Mouse (Mus musculus) hindbrain, postnatal 0 days (tissue): ENCODE data around the gene Stac. TPM values are rescaled to one million over a fixed set of nuclear protein-coding genes. Genes with fewer than 3 reads are reported as not detected.

Experiments
- ATAC-seq: fragments of 200-750 bp; cut with Nextera tagmentation; 2 replicates; pipeline ENCODE4 v1.8.0; 2017; ENCODE audit warnings: mild to moderate bottlenecking, moderate TSS enrichment, moderate library complexity
- DNase-seq: peaks from one replicate; pipeline ENCODE4 v3.0.0-alpha.2; 2015; ENCODE audit warnings: low spot score
- H3K27ac ChIP-seq: fragments of 300-500 bp; sonication (generic); 2 replicates; pipeline ENCODE4 v1.5.1; 2014; ENCODE audit warnings: mild to moderate bottlenecking
- H3K27me3 ChIP-seq: fragments of 300-500 bp; sonication (generic); 2 replicates; pipeline ENCODE4 v1.6.1; 2014; ENCODE audit warnings: low read length, mixed read lengths; ENCODE audit not compliant: insufficient read depth
- H3K36me3 ChIP-seq: fragments of 300-500 bp; sonication (generic); 2 replicates; pipeline ENCODE4 v1.6.1; 2014; ENCODE audit warnings: low read length, mixed read lengths; ENCODE audit not compliant: insufficient read depth
- H3K4me1 ChIP-seq: fragments of 300-500 bp; sonication (generic); 2 replicates; pipeline ENCODE4 v1.6.1; 2014; ENCODE audit warnings: antibody characterized with exemption, low read length, mixed read lengths; ENCODE audit not compliant: insufficient read depth
- H3K4me2 ChIP-seq: fragments of 300-500 bp; sonication (generic); 2 replicates; pipeline ENCODE4 v1.6.1; 2014; ENCODE audit warnings: low read depth, mild to moderate bottlenecking, low read length, moderate library complexity, mixed read lengths
- H3K4me3 ChIP-seq: fragments of 300-500 bp; sonication (generic); 2 replicates; pipeline ENCODE4 v1.5.1; 2014; ENCODE audit warnings: low read length
- H3K9ac ChIP-seq: fragments of 300-500 bp; sonication (generic); replicated peaks from 2 replicates; pipeline ENCODE4 v1.6.1; 2014; ENCODE audit warnings: mild to moderate bottlenecking, low read length, moderate library complexity, mixed read lengths
- H3K9me3 ChIP-seq: fragments of 300-500 bp; sonication (generic); 2 replicates; pipeline ENCODE4 v1.6.1; 2016; ENCODE audit warnings: low read length, mixed read lengths
- CTCF ChIP-seq: IDR thresholded peaks from 2 replicates; pipeline ENCODE4 v1.5.1; 2016; ENCODE audit warnings: antibody characterized with exemption, control low read depth, low read depth
- WGBS: fragments of 180-500 bp; shearing (Covaris S2); extraction: QIAGEN DNeasy Blood & Tissue Kit; methylation state at CpG from one replicate; pipeline ENCODE4 v1.1.7; 2014; 5-methylcytosine and 5-hydroxymethylcytosine counted together
- polyA plus RNA-seq: library from polyadenylated mRNA; unstranded; fragments of >200 nt; fragmentation: Nextera tagmentation; extraction: Ambion mirVana; gene quantifications from 2 replicates; pipeline ENCODE4 v1.2.1, GENCODE M21; 2015
- total RNA-seq: library from RNA; depleted of rRNA; stranded (reverse); fragments of >200 nt; gene quantifications from 2 replicates; pipeline ENCODE4 v1.2.3, GENCODE M21; 2014

The Stac gene
- total and polyA plus RNA-seq, 2 experiments from 2014 or later: 12.0 to 13.8 TPM

- peak; percentile 72 for TF ChIP-seq CTCF
- DNase-seq (no peak), ATAC-seq (no peak)
- H3K9ac ChIP-seq: no peak overlapping the region
- no peak overlapping the region for H3K27ac ChIP-seq
- H3K36me3 ChIP-seq: no peaks in the 10 kb centered on the region
- 64% methylated on average over 15 of the region's 15 CpGs for WGBS
- H3K9me3 ChIP-seq: no peaks in the 10 kb centered on the region
- no peaks in the 10 kb centered on the region for H3K4me1 ChIP-seq
- H3K4me2 ChIP-seq: no peak overlapping the region
- no peak overlapping the region for H3K4me3 ChIP-seq
- no peaks in the 10 kb centered on the region for H3K27me3 ChIP-seq
These were observed 138.5 kb downstream of the Stac start for GRCm38 (mm10) chr9:111551461-111552190.

GRCm38 (mm10) chr9:111550963-111551321, 139.2 kb downstream of the Stac start:
- H3K9me3 ChIP-seq: no peaks in the 10 kb centered on the region
- H3K9ac ChIP-seq: no peak overlapping the region
- no peak for TF ChIP-seq CTCF
- no peak for DNase-seq
- H3K4me3 ChIP-seq: no peak overlapping the region
- ATAC-seq: no peak
- no peak overlapping the region for H3K27ac ChIP-seq
- no peaks in the 10 kb centered on the region for H3K36me3 ChIP-seq
- no peaks in the 10 kb centered on the region for H3K27me3 ChIP-seq
- H3K4me1 ChIP-seq: no peaks in the 10 kb centered on the region
- H3K4me2 ChIP-seq: no peak overlapping the region
- WGBS: 83% methylated on average over 8 of the region's 8 CpGs

- Histone ChIP-seq H3K4me2 (no peak overlapping the region), H3K4me1 (no peaks in the 10 kb centered on the region), H3K27ac (no peak overlapping the region), H3K36me3 (no peaks in the 10 kb centered on the region), H3K9ac (no peak overlapping the region), H3K9me3 (no peaks in the 10 kb centered on the region), H3K4me3 (no peak overlapping the region), H3K27me3 (no peaks in the 10 kb centered on the region)
- DNase-seq (no peak), ATAC-seq (no peak)
- TF ChIP-seq CTCF: no peak
- WGBS: 78% methylated on average over 21 of the region's 21 CpGs
These were observed 139.7 kb downstream of the Stac start for GRCm38 (mm10) chr9:111550281-111550962.

GRCm38 (mm10) chr9:111542663-111543062, 147.5 kb downstream of the Stac start:
- no peak for TF ChIP-seq CTCF
- ATAC-seq (no peak), DNase-seq (peak; percentile 33)
- no peak overlapping the region for H3K4me3 ChIP-seq
- WGBS: 49% methylated on average over 6 of the region's 6 CpGs
- no peaks in the 10 kb centered on the region for H3K27me3 ChIP-seq
- no peak overlapping the region for H3K9ac ChIP-seq
- H3K9me3 ChIP-seq: no peaks in the 10 kb centered on the region
- no peaks in the 10 kb centered on the region for H3K36me3 ChIP-seq
- no peaks in the 10 kb centered on the region for H3K4me1 ChIP-seq
- no peak overlapping the region for H3K4me2 ChIP-seq
- no peak overlapping the region for H3K27ac ChIP-seq

GRCm38 (mm10) chr9:111535445-111536064, 154.6 kb downstream of the Stac start:
- Histone ChIP-seq H3K9ac (no peak overlapping the region), H3K27ac (no peak overlapping the region), H3K36me3 (no peaks in the 10 kb centered on the region), H3K4me3 (no peak overlapping the region), H3K4me2 (no peak overlapping the region), H3K27me3 (no peaks in the 10 kb centered on the region), H3K9me3 (no peaks in the 10 kb centered on the region), H3K4me1 (no peaks in the 10 kb centered on the region)
- ATAC-seq: no peak
- WGBS: 76% methylated on average over 8 of the region's 8 CpGs
- DNase-seq: no peak
- no peak for TF ChIP-seq CTCF

GRCm38 (mm10) chr9:111534744-111535423, 155.3 kb downstream of the Stac start:
- H3K4me1 ChIP-seq: no peaks in the 10 kb centered on the region
- no peak overlapping the region for H3K4me3 ChIP-seq
- TF ChIP-seq CTCF: no peak
- H3K9me3 ChIP-seq: no peaks in the 10 kb centered on the region
- no peaks in the 10 kb centered on the region for H3K27me3 ChIP-seq
- no peak overlapping the region for H3K27ac ChIP-seq
- no peaks in the 10 kb centered on the region for H3K36me3 ChIP-seq
- H3K9ac ChIP-seq: no peak overlapping the region
- WGBS: 54% methylated on average over 7 of the region's 7 CpGs
- DNase-seq (no peak), ATAC-seq (no peak)
- H3K4me2 ChIP-seq: no peak overlapping the region
